Mouse (Mus musculus): Measurements from ENCODE around the gene Tfrc. TPM values are rescaled to one million over a fixed set of nuclear protein-coding genes. Genes with fewer than 3 reads are reported as not detected.

Tfrc gene
- polyA plus RNA-seq, 2 experiments = 235 to 388 TPM

DNA sequence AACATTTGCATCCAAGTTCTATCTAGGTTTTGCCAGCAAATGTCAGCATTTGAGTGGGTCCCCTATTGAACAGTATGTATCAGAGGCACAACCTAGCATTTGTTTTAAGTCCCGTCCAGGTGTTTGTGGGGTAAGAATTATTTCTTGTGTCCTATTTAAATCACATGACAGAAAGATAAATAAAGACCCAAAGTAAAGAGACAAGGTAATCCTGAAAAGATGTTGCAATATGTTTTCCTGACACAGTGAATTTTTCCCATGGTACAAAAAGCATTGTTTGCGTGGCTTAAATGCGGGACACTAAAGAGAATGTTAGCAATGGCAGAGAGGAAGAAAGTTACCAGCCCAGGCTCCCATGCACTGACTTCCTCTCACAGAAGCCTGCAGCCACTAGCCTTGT, 38.7 kb upstream of the Tfrc start:
- Histone ChIP-seq H3K36me3 (replicated peaks; ENCODE audit: control insufficient read depth, insufficient read depth, low read depth) (no peaks in the 10 kb centered on the region), H3K9ac (replicated peaks) (no peak overlapping the region), H3K27ac (no peak overlapping the region), H3K27me3 (ENCODE audit: control insufficient read depth, insufficient read depth, low read length) (no peaks in the 10 kb centered on the region), H3K4me1 (replicated peaks; ENCODE audit: control insufficient read depth in 2 of 2, insufficient read depth in 2 of 2, low read length in 1 of 2) (peaks cover 0 to 3% of the 10 kb centered on the region in 2 experiments; a peak in 1 of 4 replicates), H3K4me3 (ENCODE audit: insufficient read depth in 1 of 2, low read depth in 2 of 2, low read length in 2 of 2) (no peak overlapping the region), H3K4me2 (ENCODE audit: low read depth) (no peak overlapping the region), H3K9me3 (ENCODE audit: control insufficient read depth, low read length) (no peaks in the 10 kb centered on the region)
- ATAC-seq (ENCODE audit: insufficient read depth) = no peak
- TF ChIP-seq EP300 (IDR thresholded peaks at IDR 0.05; ENCODE audit: low read depth) (no peak), CTCF (IDR thresholded peaks at IDR 0.05; ENCODE audit: low read depth) (no peak)
- DNase-seq (ENCODE audit: low read depth in 3 of 3, low spot score in 3 of 3) = no peak
- WGBS (ENCODE audit: insufficient replicate concordance) = 75% methylated on average over 3 of the region's 3 CpGs

DNA sequence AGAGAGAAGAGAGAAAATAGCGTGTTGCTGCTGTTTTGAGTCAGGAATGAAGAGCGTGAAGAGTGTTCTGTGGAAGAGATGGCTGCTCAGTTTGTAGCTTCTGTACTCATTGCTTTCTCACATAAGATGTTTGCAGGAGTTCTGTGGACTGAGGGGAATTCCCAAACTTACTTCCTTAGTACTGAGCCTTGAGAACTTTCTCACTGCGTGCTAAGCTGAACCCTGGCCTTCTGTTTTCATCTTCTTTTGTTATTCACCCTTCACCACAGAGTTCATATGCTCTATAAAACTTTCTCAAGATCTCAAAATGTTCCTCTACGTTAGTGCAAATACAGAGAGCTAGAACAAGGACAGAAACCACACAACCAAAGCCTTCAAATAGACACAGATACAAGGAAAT, 36.2 kb upstream of the Tfrc start:
- ATAC-seq (ENCODE audit: insufficient read depth) (no peak), DNase-seq (ENCODE audit: low read depth in 3 of 3, low spot score in 3 of 3) (no peak)
- Histone ChIP-seq H3K4me3 (ENCODE audit: insufficient read depth in 1 of 2, low read depth in 2 of 2, low read length in 2 of 2) (no peak overlapping the region), H3K9ac (replicated peaks) (no peak overlapping the region), H3K27ac (no peak overlapping the region), H3K4me1 (replicated peaks; ENCODE audit: control insufficient read depth in 2 of 2, insufficient read depth in 2 of 2, low read length in 1 of 2) (peaks cover 0 to 3% of the 10 kb centered on the region in 2 experiments; a peak in 1 of 4 replicates), H3K36me3 (replicated peaks; ENCODE audit: control insufficient read depth, insufficient read depth, low read depth) (no peaks in the 10 kb centered on the region), H3K27me3 (ENCODE audit: control insufficient read depth, insufficient read depth, low read length) (no peaks in the 10 kb centered on the region), H3K9me3 (ENCODE audit: control insufficient read depth, low read length) (no peaks in the 10 kb centered on the region), H3K4me2 (ENCODE audit: low read depth) (no peak overlapping the region)
- no peak for TF ChIP-seq CTCF (IDR thresholded peaks at IDR 0.05; ENCODE audit: low read depth)
- no peak for TF ChIP-seq EP300 (IDR thresholded peaks at IDR 0.05; ENCODE audit: low read depth)
- WGBS (ENCODE audit: insufficient replicate concordance) = 73% methylated on average over 4 of the region's 4 CpGs

DNA sequence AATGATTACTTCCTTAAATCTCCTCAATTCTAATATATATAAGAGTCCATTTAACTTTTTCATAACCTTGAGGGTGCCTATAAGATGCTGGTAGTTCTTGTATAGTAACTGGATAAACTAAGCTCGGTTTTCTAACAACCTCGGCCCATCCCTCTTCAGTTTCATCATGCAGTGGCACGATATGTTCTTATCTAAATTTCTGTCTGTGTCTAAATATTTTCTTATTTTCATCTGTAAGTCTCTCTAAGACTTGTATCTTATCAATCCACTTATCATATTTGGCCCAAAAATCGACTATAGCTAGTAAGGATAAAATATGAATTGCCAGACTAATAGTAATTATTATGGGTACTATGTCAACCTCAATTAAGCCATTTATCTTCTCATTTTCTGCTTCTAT, 22.2 kb upstream of the Tfrc start:
- no peak overlapping the region for H3K9ac ChIP-seq (replicated peaks)
- ATAC-seq (ENCODE audit: insufficient read depth) (no peak), DNase-seq (ENCODE audit: low read depth in 3 of 3, low spot score in 3 of 3) (no peak)
- H3K9me3 ChIP-seq (ENCODE audit: control insufficient read depth, low read length) = no peaks in the 10 kb centered on the region
- H3K4me3 ChIP-seq (ENCODE audit: insufficient read depth in 1 of 2, low read depth in 2 of 2, low read length in 2 of 2) = no peak overlapping the region
- WGBS (ENCODE audit: insufficient replicate concordance) = 62% methylated on average over 4 of the region's 4 CpGs
- H3K27ac ChIP-seq = no peak overlapping the region
- H3K4me2 ChIP-seq (ENCODE audit: low read depth) = no peak overlapping the region
- H3K4me1 ChIP-seq (replicated peaks; ENCODE audit: control insufficient read depth in 2 of 2, insufficient read depth in 2 of 2, low read length in 1 of 2) = no peaks in the 10 kb centered on the region
- no peaks in the 10 kb centered on the region for H3K36me3 ChIP-seq (replicated peaks; ENCODE audit: control insufficient read depth, insufficient read depth, low read depth)
- H3K27me3 ChIP-seq (ENCODE audit: control insufficient read depth, insufficient read depth, low read length) = no peaks in the 10 kb centered on the region
- TF ChIP-seq EP300 (IDR thresholded peaks at IDR 0.05; ENCODE audit: low read depth) (no peak), CTCF (IDR thresholded peaks at IDR 0.05; ENCODE audit: low read depth) (no peak)

DNA sequence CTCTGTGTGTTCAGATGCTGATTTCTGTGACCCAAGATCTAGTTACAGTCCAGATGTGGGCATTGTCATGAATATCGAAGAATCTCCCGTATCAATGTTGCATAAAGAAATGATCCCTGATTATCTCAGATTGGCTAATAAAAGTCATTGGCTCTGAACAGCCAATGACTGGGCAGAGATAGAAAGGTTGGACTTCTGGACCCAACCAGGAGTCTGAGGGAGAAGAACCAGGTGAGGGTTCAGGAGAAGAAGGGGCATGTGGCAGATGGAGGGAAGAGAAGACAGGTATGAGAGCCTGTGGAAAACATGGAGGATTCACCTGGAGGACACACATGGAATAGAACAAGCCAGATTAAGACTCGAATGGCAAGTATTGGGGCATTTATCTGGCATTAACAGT, 20.2 kb upstream of the Tfrc start:
- Histone ChIP-seq H3K9ac (replicated peaks) (no peak overlapping the region), H3K36me3 (replicated peaks; ENCODE audit: control insufficient read depth, insufficient read depth, low read depth) (no peaks in the 10 kb centered on the region), H3K27me3 (ENCODE audit: control insufficient read depth, insufficient read depth, low read length) (no peaks in the 10 kb centered on the region), H3K4me2 (ENCODE audit: low read depth) (no peak overlapping the region), H3K4me1 (replicated peaks; ENCODE audit: control insufficient read depth in 2 of 2, insufficient read depth in 2 of 2, low read length in 1 of 2) (no peaks in the 10 kb centered on the region), H3K4me3 (ENCODE audit: insufficient read depth in 1 of 2, low read depth in 2 of 2, low read length in 2 of 2) (no peak overlapping the region), H3K9me3 (ENCODE audit: control insufficient read depth, low read length) (no peaks in the 10 kb centered on the region), H3K27ac (no peak overlapping the region)
- TF ChIP-seq EP300 (IDR thresholded peaks at IDR 0.05; ENCODE audit: low read depth) (no peak), CTCF (IDR thresholded peaks at IDR 0.05; ENCODE audit: low read depth) (no peak)
- WGBS (ENCODE audit: insufficient replicate concordance) = 70% methylated on average over 3 of the region's 3 CpGs
- ATAC-seq (ENCODE audit: insufficient read depth) (no peak), DNase-seq (ENCODE audit: low read depth in 3 of 3, low spot score in 3 of 3) (no peak)

DNA sequence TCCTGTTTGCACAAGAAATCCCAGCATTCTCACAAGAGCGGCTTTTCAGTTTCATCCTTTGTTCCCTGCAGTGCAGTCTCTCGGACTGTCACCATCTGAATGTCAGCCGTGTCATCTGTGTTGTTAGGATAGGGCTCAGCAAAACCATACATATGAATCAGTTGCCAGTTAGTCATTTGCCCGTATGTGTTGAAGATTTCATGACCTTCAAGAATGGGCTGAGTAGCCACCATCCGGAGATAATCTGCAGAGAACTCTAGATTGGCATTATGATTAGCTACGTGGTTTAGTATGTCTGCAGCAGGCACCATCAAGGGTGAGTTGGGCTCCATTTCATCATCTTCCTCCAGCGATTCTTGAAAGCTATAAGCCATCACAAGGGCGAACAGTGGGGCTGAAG, 17.2 kb upstream of the Tfrc start:
- no peak for DNase-seq (ENCODE audit: low read depth in 3 of 3, low spot score in 3 of 3)
- H3K36me3 ChIP-seq (replicated peaks; ENCODE audit: control insufficient read depth, insufficient read depth, low read depth) = no peaks in the 10 kb centered on the region
- no peak overlapping the region for H3K4me2 ChIP-seq (ENCODE audit: low read depth)
- H3K4me1 ChIP-seq (replicated peaks; ENCODE audit: control insufficient read depth in 2 of 2, insufficient read depth in 2 of 2, low read length in 1 of 2) = peaks cover 0 to 7% of the 10 kb centered on the region in 2 experiments; a peak in 2 of 4 replicates
- no peak overlapping the region for H3K9ac ChIP-seq (replicated peaks)
- TF ChIP-seq EP300 (IDR thresholded peaks at IDR 0.05; ENCODE audit: low read depth) (no peak), CTCF (IDR thresholded peaks at IDR 0.05; ENCODE audit: low read depth) (no peak)
- no peak overlapping the region for H3K27ac ChIP-seq
- H3K27me3 ChIP-seq (ENCODE audit: control insufficient read depth, insufficient read depth, low read length) = no peaks in the 10 kb centered on the region
- H3K9me3 ChIP-seq (ENCODE audit: control insufficient read depth, low read length) = no peaks in the 10 kb centered on the region
- WGBS (ENCODE audit: insufficient replicate concordance) = 72% methylated on average over 8 of the region's 8 CpGs
- ATAC-seq (ENCODE audit: insufficient read depth) = no peak
- no peak overlapping the region for H3K4me3 ChIP-seq (ENCODE audit: insufficient read depth in 1 of 2, low read depth in 2 of 2, low read length in 2 of 2)

Measured in liver, embryonic 14.5 days (tissue).